Mouse (Mus musculus): Measurements from ENCODE around the gene Abhd2.

DNA sequence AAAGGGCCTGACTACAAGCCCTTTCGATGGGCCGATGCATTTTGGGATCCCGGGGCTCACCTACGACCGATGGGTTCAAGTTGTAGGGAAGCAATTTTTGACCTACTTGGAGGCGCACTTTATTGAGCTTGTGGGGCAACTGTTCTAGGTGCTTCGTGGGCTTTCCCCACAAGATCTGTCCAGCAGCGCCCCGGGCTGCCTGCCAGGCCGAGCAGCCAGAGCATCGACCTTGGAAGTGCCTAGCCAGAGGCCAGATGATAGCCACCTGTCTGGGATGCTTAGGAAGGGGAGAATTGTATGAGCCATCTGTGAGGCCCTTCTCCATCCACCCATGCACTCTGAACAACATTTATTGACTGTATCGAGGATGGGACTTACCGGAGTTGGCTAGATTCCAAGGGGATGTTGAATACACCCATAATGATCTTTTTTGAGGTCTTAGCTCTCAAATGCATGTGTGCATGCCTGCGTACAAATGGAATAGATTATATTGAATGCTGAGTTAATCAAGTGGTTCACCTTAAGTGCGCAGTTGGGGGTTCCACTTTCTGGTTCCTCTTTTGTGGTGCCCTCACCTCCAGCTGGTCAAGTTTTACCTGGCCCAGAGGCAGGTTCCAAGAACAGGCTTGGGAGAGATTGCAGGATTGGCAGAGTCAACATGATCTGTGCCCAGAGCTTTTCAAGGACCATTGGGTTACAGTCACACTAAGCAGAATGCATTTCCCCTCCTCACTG lies 906 bp downstream of the Abhd2 start:
- TF ChIP-seq CTCF (IDR thresholded peaks at IDR 0.05; ENCODE audit: low read depth) = no peak
- no peak for TF ChIP-seq EP300 (IDR thresholded peaks at IDR 0.05; ENCODE audit: low read depth)

Measured in liver, postnatal 0 days (tissue).